Mouse (Mus musculus): ENCODE data around the gene Pacrg.

DNA sequence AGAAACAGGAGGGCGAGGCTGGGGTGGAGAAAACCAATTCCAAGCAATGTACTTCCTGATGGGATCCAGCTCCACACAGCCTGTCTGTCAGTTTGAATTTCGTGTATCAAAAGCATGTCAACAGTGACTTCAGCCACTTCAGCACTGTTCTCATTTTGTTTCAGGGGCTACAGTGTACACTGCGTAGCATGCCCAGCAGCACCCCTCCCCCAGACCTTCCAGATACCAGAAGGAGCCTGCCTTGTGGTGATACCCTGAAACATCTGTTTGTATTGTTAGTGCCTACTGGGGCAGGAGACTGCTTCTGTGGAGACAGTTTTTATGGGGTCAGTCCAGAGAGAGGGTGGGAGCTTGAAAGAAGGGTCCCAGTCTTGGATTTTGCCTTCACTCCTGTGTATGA, 466.4 kb downstream of the Pacrg start:
- TF ChIP-seq CTCF (IDR thresholded peaks at IDR 0.05 in 2 of 3, conservative IDR thresholded peaks at IDR 0.05 in 1 of 3; ENCODE audit: control insufficient read depth in 1 of 3, insufficient read depth in 1 of 3, low read depth in 2 of 3, low read length in 3 of 3, poor library complexity in 1 of 3, severe bottlenecking in 1 of 3) (no peak), MYB (IDR thresholded peaks at IDR 0.05; ENCODE audit: low read depth, low read length) (no peak), GATA1 (IDR thresholded peaks at IDR 0.05; ENCODE audit: low read depth, low read length) (no peak), SIN3A (IDR thresholded peaks at IDR 0.05; ENCODE audit: low read length) (no peak), E2F4 (IDR thresholded peaks at IDR 0.05; ENCODE audit: borderline replicate concordance, low read depth, low read length) (no peak), POLR2A (IDR thresholded peaks at IDR 0.05; ENCODE audit: control insufficient read depth in 1 of 2, insufficient read depth in 1 of 2, low read depth in 1 of 2, low read length in 2 of 2, poor library complexity in 1 of 2) (no peak), MAZ (IDR thresholded peaks at IDR 0.05; ENCODE audit: low read depth, low read length) (no peak)

All from MEL (cell line).